Mouse (Mus musculus) heart, embryonic 11.5 days (tissue): ENCODE data around the gene Esr2. TPM values are rescaled to one million over a fixed set of nuclear protein-coding genes. Genes with fewer than 3 reads are reported as not detected.
"Not testable (repeated sequence)": the region's sequence is repeated elsewhere in the genome, so short reads cannot be mapped to it uniquely, and the experiment has no call there.

ENCODE experiments used
- ATAC-seq: fragments of 200-750 bp; cut with Nextera tagmentation; replicated peaks from 2 replicates; pipeline ENCODE4 v1.8.0; 2017; ENCODE audit warnings: moderate library complexity; ENCODE audit not compliant: insufficient number of reproducible peaks, low FRiP score, low TSS enrichment
- H3K27ac ChIP-seq: fragments of 300-500 bp; sonication (generic); 2 replicates; pipeline ENCODE4 v1.5.1; 2014; ENCODE audit warnings: mild to moderate bottlenecking, low read depth, low read length
- H3K27me3 ChIP-seq: fragments of 300-500 bp; sonication (generic); 2 replicates; pipeline ENCODE4 v1.6.1; 2014; ENCODE audit warnings: mild to moderate bottlenecking, low read length, mixed read lengths; ENCODE audit not compliant: control insufficient read depth, insufficient read depth
- H3K36me3 ChIP-seq: fragments of 300-500 bp; sonication (generic); 2 replicates; pipeline ENCODE4 v1.6.1; 2014; ENCODE audit warnings: mild to moderate bottlenecking, low read length, moderate library complexity, mixed read lengths; ENCODE audit not compliant: control insufficient read depth, insufficient read depth
- H3K4me1 ChIP-seq: fragments of 300-500 bp; sonication (generic); 2 replicates; pipeline ENCODE4 v1.6.1; 2014; ENCODE audit warnings: low read length; ENCODE audit not compliant: control insufficient read depth, insufficient read depth
- H3K4me2 ChIP-seq: fragments of 300-500 bp; sonication (generic); 2 replicates; pipeline ENCODE4 v1.6.1; 2014; ENCODE audit warnings: mild to moderate bottlenecking, moderate library complexity
- H3K4me3 ChIP-seq: fragments of 300-500 bp; sonication (generic); 2 replicates; pipeline ENCODE4 v1.5.1; 2014; ENCODE audit warnings: low read depth, low read length
- H3K9ac ChIP-seq: fragments of 300-500 bp; sonication (generic); 2 replicates; pipeline ENCODE4 v1.6.1; 2014; ENCODE audit warnings: mild to moderate bottlenecking, low read depth, low read length, moderate library complexity
- H3K9me3 ChIP-seq: fragments of 300-500 bp; sonication (generic); replicated peaks from 2 replicates; pipeline ENCODE4 v1.6.1; 2016; ENCODE audit warnings: low read length; ENCODE audit not compliant: control insufficient read depth
- WGBS: fragments of 180-500 bp; shearing (Covaris S2); extraction: QIAGEN DNeasy Blood & Tissue Kit; methylation state at CpG from one replicate; pipeline ENCODE4 v1.1.7; 2014; ENCODE audit not compliant: insufficient replicate concordance; 5-methylcytosine and 5-hydroxymethylcytosine counted together
- polyA plus RNA-seq: library from polyadenylated mRNA; unstranded; fragments of >200 nt; fragmentation: Nextera tagmentation; extraction: Ambion mirVana; gene quantifications from 2 replicates; pipeline ENCODE4 v1.2.1, GENCODE M21; 2014

Gene Esr2
- polyA plus RNA-seq, 1 experiment from 2014 or later: 0.23 TPM

GRCm38 (mm10) chr12:76181471-76181870 lies 4.4 kb upstream of the Esr2 start:
- Histone ChIP-seq H3K27me3 (peaks cover 6% of the 10 kb centered on the region), H3K9ac (no peak overlapping the region), H3K27ac (no peak overlapping the region), H3K4me1 (no peaks in the 10 kb centered on the region; the same call in 1 of the 2 replicates), H3K4me2 (no peak overlapping the region), H3K36me3 (no peaks in the 10 kb centered on the region), H3K9me3 (no peaks in the 10 kb centered on the region), H3K4me3 (no peak overlapping the region)
- WGBS: 64% methylated on average over 8 of the region's 8 CpGs
- no peak for ATAC-seq

DNA sequence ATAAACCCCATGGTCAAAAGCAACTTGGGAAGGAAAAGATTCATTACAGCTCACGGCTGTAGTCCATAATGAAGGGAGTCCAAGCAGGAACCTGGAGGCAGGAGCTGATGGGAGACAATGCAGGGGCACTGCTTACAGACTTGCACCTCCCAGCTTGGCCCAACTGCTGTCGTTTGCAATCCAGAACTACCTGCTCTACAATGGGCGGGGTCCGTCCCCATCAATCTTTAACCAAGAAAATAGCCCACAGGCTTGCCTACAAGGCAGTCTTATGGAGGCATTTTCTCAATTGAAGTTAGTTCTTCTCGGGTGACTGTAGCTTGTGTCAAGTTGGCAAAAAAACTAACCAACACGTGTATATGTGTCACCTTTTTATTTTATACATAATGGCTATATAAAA lies 3.4 kb upstream of the Esr2 start:
- Histone ChIP-seq H3K4me3 (no peak overlapping the region), H3K36me3 (no peaks in the 10 kb centered on the region), H3K9me3 (no peaks in the 10 kb centered on the region), H3K27me3 (peaks cover 6% of the 10 kb centered on the region), H3K4me2 (no peak overlapping the region), H3K27ac (no peak overlapping the region), H3K9ac (no peak overlapping the region), H3K4me1 (no peaks in the 10 kb centered on the region; the same call in 1 of the 2 replicates)
- no peak for ATAC-seq
- 74% methylated on average over 6 of the region's 6 CpGs for WGBS

- Histone ChIP-seq H3K4me3 (no peak overlapping the region), H3K27me3 (peaks cover 6% of the 10 kb centered on the region), H3K27ac (no peak overlapping the region), H3K9ac (no peak overlapping the region), H3K4me2 (no peak overlapping the region), H3K36me3 (no peaks in the 10 kb centered on the region), H3K4me1 (no peaks in the 10 kb centered on the region; the same call in 1 of the 2 replicates), H3K9me3 (no peaks in the 10 kb centered on the region)
- no peak for ATAC-seq
- WGBS: 43% methylated on average over 4 of the region's 4 CpGs
Measured at GRCm38 (mm10) chr12:76179527-76179926, 2.5 kb upstream of the Esr2 start.

DNA sequence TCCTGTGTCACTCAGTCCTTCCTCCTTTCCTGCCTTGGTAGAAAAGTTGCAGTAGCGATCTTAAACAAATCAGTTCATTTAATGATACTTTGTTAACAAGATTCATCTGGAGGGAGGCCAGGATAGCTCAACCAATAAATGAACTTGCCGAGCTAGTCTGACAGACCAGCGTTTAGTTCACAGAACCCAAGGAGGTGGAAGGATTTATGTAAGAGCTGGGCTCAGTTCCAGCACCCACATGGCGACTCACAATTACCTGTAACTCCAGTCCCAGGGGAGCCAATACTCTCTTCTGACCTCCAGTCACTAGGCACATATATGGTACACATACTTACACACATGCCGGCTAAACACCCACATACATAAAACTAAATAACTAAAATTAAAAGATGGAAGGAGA lies 2.0 kb upstream of the Esr2 start:
- no peaks in the 10 kb centered on the region; the same call in 1 of the 2 replicates for H3K4me1 ChIP-seq
- H3K27ac ChIP-seq: no peak overlapping the region
- H3K36me3 ChIP-seq: no peaks in the 10 kb centered on the region
- H3K4me3 ChIP-seq: no peak overlapping the region
- ATAC-seq: no peak
- no peak overlapping the region for H3K9ac ChIP-seq
- H3K4me2 ChIP-seq: no peak overlapping the region
- no peaks in the 10 kb centered on the region for H3K9me3 ChIP-seq
- 81% methylated on average over 5 of the region's 5 CpGs for WGBS
- peaks cover 6% of the 10 kb centered on the region for H3K27me3 ChIP-seq

DNA sequence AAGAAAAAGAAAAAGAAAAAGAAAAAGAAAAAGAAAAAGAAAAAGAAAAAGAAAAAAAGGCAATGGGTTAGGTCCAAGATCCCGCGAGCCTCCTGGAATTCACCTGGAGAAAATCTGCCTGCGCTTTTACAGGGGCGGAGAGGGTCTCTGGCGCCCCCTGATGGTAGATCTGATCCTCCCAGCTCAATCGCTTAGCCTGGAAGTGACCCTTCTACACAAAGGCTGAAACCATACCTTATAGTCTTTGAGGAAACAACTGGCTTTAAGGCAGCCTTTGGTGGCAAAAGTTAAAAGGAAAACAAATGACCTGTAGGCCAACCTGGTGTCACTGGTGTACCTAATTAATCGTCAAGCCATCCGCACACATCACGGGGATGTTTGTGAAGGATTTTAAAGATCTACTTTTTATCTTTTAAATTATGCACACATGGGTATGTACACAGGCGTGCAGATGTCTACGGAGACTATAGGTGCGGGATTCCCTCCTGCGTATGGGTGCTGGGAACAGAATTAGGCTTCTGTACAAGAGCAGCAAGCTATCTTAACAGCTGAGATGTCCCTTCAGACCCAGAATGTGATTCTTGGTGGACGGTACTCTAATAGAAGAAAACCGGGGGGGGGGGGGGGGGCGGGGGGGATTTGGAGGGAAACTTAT lies 932 bp upstream of the Esr2 start:
- Histone ChIP-seq H3K4me1 (no peaks in the 10 kb centered on the region; the same call in 1 of the 2 replicates), H3K27me3 (peaks cover 6% of the 10 kb centered on the region), H3K27ac (no peak overlapping the region), H3K9ac (no peak overlapping the region), H3K4me2 (peak overlapping the region; percentile 91), H3K36me3 (no peaks in the 10 kb centered on the region), H3K4me3 (peak overlapping the region; percentile 44; the same call in 1 of the 2 replicates), H3K9me3 (no peaks in the 10 kb centered on the region)
- WGBS: 37% methylated on average over 16 of the region's 16 CpGs
- ATAC-seq: no peak

DNA sequence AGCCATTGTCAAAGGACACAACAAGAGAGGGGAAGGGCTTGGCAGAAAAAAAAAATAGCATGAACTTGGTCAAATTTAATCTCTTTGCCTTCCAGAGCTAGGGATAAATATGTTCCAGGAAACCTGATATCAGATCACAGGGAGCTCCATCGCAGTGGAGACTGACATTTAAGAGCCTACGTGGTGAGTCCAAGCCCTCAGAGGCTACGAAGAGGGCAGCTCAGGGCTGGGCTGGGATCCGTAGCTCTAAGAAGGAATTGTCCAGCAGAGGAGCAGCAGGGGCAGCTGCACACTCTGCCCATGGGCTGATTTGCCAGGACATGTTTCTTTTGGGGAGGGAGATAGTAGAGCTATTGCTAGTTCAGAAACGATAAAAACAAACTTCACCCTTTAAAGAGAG lies 11.4 kb downstream of the Esr2 start:
- Histone ChIP-seq H3K9me3 (no peaks in the 10 kb centered on the region), H3K27ac (no peak overlapping the region), H3K9ac (no peak overlapping the region), H3K36me3 (no peaks in the 10 kb centered on the region), H3K4me1 (peaks cover 3% of the 10 kb centered on the region; the same call in 1 of the 2 replicates), H3K27me3 (no peaks in the 10 kb centered on the region), H3K4me2 (no peak overlapping the region), H3K4me3 (no peak overlapping the region)
- WGBS: 47% methylated on average over 5 of the region's 5 CpGs
- ATAC-seq: no peak

- H3K36me3 ChIP-seq, H3K27me3 ChIP-seq, H3K9me3 ChIP-seq, H3K27ac ChIP-seq, H3K4me1 ChIP-seq, ATAC-seq: not testable (repeated sequence)
- 10% methylated on average over 30 of the region's 30 CpGs for WGBS
- H3K4me3 ChIP-seq: peak overlapping the region; percentile 37
- peak overlapping the region; percentile 62; the same call in 1 of the 2 replicates for H3K9ac ChIP-seq
- peak overlapping the region; percentile 71 for H3K4me2 ChIP-seq
Measured at GRCm38 (mm10) chr12:76152389-76152788, 24.7 kb downstream of the Esr2 start.

- H3K9ac ChIP-seq: no peak overlapping the region
- H3K9me3 ChIP-seq: no peaks in the 10 kb centered on the region
- no peaks in the 10 kb centered on the region for H3K36me3 ChIP-seq
- no peak overlapping the region for H3K27ac ChIP-seq
- H3K4me2 ChIP-seq: no peak overlapping the region
- no peaks in the 10 kb centered on the region for H3K27me3 ChIP-seq
- H3K4me1 ChIP-seq: no peaks in the 10 kb centered on the region
- WGBS: 55% methylated on average over 6 of the region's 6 CpGs
- H3K4me3 ChIP-seq: no peak overlapping the region
- ATAC-seq: no peak
Measured at GRCm38 (mm10) chr12:76136701-76137100, 40.4 kb downstream of the Esr2 start.

DNA sequence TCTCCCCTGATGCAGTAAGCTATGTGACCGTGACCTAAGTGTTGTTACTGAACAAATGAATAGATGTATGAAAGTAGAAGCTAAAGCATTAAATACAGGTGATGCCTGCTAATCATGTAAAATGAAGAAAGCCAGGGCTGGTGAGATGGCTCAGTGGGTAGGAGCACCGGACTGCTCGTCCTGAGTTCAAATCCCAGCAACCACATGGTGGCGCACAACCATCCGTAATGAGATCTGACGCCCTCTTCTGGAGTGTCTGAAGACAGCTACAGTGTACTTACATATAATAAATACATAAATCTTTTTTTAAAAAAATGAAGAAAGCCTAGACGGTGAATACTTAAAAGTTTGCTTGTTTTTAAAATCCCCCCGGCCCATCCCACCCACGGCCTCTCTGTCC lies 44.0 kb downstream of the Esr2 start:
- H3K4me2 ChIP-seq, H3K27ac ChIP-seq, H3K4me3 ChIP-seq, H3K36me3 ChIP-seq, H3K27me3 ChIP-seq, H3K4me1 ChIP-seq, H3K9ac ChIP-seq, H3K9me3 ChIP-seq, ATAC-seq: not testable (repeated sequence)
- 80% methylated on average over 9 of the region's 9 CpGs for WGBS
